Mouse (Mus musculus): ENCODE measurements at regions not wholly inside any gene's neighbourhood (a gene's known extent, or its start where the extent isn't known, plus 50 kb on each side); places are given as distances from the start of the nearest gene placed in this dataset.
"Not testable (repeated sequence)": the region's sequence is repeated elsewhere in the genome, so short reads cannot be mapped to it uniquely, and the experiment has no call there.

DNA sequence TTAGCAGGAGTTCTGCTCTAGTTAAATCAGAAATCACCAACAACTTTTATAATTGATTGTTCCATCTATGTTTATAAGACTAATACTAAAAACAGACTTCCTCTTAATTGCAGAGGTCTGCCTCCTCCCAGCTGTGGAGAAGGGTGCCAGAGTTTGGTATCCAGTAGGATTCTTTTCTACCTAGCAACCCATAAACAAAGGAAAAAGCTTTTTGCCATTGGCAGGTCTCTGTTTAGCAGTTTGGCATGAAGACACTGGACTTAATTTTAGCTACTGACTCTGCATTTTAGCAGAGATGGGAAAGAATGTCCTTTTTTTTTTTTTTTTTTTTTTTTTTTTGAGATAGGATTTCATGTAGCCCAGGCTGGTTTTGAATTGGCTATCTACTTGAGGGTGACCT is 1628.4 kb downstream of the A830018L16Rik start:
- ATAC-seq (replicated peaks; ENCODE audit: insufficient number of reproducible peaks, low FRiP score, low TSS enrichment, poor library complexity, severe bottlenecking), result no peak

DNA sequence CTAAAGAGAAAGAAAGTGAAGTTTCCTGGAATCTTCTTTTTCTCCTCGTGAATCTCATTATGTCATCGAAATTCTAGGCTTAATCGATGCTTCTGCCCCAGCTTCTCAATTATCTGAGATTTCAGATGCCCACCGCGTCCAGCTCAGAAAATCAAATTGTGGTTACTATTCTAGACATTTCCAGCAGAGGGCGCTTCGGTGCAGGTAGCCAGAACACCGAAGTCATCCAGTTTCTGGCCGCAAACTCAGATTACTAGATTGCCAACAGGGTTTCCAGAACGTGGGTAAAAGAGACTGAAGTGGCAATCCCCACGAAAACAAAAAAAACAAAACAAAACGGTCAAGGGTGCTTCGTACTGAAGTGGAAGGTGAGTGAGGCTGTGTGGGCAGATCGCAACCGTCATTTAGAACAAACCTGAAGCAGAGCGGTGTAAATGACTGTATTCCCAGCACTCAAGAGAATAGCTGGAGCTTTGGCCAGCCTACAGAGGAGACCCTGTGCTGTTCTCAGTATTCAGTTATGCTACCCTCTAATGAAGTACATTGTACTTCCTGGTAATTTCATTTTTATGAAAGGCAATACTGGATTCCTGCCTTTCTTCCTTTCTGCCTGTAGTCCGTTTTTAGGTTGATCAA is 1636.4 kb downstream of the A830018L16Rik start:
- no peak for ATAC-seq (replicated peaks; ENCODE audit: insufficient number of reproducible peaks, low FRiP score, low TSS enrichment, poor library complexity, severe bottlenecking)

DNA sequence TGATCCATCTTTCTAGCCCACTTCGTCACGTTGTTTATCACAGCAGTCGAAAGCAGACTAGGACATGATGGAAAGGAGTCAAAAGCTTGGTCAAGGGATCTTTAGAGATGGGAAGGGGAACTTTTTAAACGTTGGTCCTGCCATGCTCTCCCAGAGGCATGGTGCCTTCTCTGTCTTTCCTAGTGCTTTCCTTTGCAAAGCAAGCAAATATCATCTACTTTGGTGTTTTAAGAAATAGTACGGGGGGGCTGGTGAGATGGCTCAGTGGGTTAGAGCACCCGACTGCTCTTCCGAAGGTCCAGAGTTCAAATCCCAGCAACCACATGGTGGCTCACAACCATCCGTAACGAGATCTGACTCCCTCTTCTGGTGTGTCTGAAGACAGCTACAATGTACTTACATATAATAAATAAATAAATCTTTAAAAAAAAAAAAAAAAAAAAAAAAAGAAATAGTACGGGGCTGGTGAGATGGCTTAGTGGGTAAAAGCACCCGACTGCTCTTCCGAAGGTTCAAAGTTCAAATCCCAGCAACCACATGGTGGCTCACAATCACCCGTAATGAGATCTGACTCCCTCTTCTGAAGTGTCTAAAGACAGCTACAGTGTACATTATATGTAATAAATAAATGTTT is 1637.6 kb downstream of the A830018L16Rik start:
- ATAC-seq (replicated peaks; ENCODE audit: insufficient number of reproducible peaks, low FRiP score, low TSS enrichment, poor library complexity, severe bottlenecking), result not testable (repeated sequence)

DNA sequence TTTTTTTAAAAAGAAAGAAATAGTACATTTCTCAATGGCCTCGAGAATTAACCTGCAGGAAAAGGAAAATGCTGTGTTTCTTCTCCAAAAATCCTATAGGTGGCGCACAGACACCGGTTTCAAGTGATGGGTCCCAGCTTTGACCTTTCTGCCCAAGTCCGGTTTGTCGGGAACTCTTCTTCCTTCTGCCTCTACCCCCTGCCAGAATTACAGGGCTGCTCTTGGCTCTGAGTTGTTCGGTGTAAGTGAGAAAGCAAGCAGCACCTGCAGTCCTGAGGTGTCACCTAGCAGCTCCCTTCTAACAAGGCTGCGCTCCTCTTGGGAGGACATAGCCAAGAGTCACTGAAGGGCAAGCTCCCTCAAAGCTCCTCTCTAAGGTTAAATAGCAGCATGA is 1638.2 kb downstream of the A830018L16Rik start:
- ATAC-seq (replicated peaks; ENCODE audit: insufficient number of reproducible peaks, low FRiP score, low TSS enrichment, poor library complexity, severe bottlenecking), result peak; percentile 27; the same call in 1 of the 2 replicates

DNA sequence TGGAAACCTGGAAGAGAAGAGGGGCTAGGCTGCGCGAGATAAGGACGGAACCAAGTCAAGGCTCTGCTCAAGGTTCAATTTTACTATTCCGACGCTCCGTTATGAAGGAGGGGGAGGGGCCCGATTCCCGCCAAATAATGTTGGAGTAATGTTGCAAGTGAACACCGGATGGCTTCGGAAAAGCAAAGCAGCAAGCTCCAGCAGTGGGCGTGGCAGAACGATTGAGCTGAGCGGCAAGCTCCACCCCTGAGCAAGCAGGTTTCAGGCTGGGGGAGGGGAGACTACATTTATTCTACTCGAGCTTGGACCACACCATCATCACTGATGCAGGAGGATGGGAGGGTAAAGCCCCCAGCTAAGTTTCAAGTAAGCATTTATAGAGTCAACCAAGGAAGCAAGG is 1643.8 kb downstream of the A830018L16Rik start:
- no peak for ATAC-seq (replicated peaks; ENCODE audit: insufficient number of reproducible peaks, low FRiP score, low TSS enrichment, poor library complexity, severe bottlenecking)

DNA sequence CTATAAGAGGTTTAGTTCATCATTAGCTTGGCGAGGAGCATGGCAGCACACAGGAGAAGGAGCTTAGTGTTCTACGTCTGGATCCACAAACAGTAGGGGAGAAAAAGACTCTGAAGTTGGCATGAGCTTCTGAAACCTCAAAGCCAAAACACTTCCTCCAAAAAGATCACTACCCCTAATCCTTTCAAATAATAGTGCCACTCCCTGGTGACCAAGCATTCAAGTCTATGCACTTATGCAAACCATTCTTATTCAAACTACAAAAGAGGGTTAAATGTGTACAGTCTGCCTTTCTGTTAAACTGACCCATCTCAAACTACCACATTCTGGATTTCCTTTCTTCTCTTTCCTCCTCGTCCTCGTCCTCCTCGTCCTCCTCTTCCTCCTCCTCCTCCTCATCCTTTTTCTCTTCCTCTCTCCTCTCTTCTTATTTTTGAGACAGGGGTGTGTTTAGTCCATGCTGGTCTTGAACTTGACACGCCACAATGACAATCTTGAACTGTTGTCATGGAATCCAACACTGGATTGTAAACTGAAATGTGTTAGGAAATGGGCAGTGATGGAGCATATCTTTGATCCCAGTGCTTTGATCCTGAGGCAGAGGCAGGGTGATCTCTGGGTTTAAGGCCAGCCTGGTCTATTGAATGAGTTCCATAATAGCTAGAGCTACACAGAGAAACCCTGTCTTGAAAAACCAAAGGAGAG is 1645.9 kb downstream of the A830018L16Rik start:
- ATAC-seq (replicated peaks; ENCODE audit: insufficient number of reproducible peaks, low FRiP score, low TSS enrichment, poor library complexity, severe bottlenecking), result no peak
